9 mouse cellular contexts compared by ENCODE assay signal in genomic region chr12:102719552-102720315, GRCm38 (mm10). TPM values are rescaled to one million over a fixed set of nuclear protein-coding genes. Genes with fewer than 3 reads are reported as not detected.
DNase-seq lines count a peak whose midpoint lies in the region; ATAC-seq and TF ChIP-seq lines count a peak whose summit lies in the region.
"Had no signal": no experiment of that assay in that cellular context is flagged by ENCODE, and none has a peak within 500 bp of the region (broad histone marks: within the 10 kb centered on the region; RNA-seq: fewer than 3 reads in every experiment).

No protein-coding gene starts in this region.

- H3K4me1 ChIP-seq in cerebellum, adult 2 months (ENCODE audit: control insufficient read depth, insufficient read depth, low read length), result no peaks in the 10 kb centered on the region
- peaks cover 17% of the 10 kb centered on the region for H3K4me1 ChIP-seq in limb, embryonic 10.5 days
- H3K4me1 ChIP-seq in neural tube, embryonic 12.5 days, result no peaks in the 10 kb centered on the region

- no peak overlapping the region for H3K27ac ChIP-seq in cerebellum, adult 2 months (ENCODE audit: insufficient read depth, low read length)
- H3K27ac ChIP-seq in limb, embryonic 10.5 days, result no peak overlapping the region
- H3K27ac ChIP-seq in neural tube, embryonic 12.5 days, result no peak overlapping the region

- H3K4me3 ChIP-seq in cerebellum, adult 2 months (replicated peaks; ENCODE audit: insufficient read depth, low read depth, low read length), result no peak overlapping the region
- H3K4me3 ChIP-seq in limb, embryonic 10.5 days, result no peak overlapping the region
- H3K4me3 ChIP-seq in neural tube, embryonic 12.5 days, result no peak overlapping the region

- H3K36me3 ChIP-seq in limb, embryonic 10.5 days, result no peaks in the 10 kb centered on the region
- no peaks in the 10 kb centered on the region for H3K36me3 ChIP-seq in neural tube, embryonic 12.5 days

- WGBS in cerebellum, adult 2 months, result 23% methylated on average over 13 of the region's 13 CpGs
- WGBS in limb, embryonic 10.5 days, result 35% methylated on average over 13 of the region's 13 CpGs
- WGBS in neural tube, embryonic 12.5 days, result 33% methylated on average over 13 of the region's 13 CpGs

- TF ChIP-seq CTCF in cerebellum, adult 2 months (IDR thresholded peaks at IDR 0.05; ENCODE audit: borderline replicate concordance, insufficient read depth, low read depth, low read length), result peak; percentile 79

- DNase-seq in adrenal gland, postnatal 10 days, result peak; percentile 47
- no peak for DNase-seq in adrenal gland, postnatal 25 days
- DNase-seq in 3T3-L1 (ENCODE audit: low read depth, low spot score), result peak; percentile 46
- peak; percentile 57 to 63 for DNase-seq in cerebellum, adult 2 months
- peak; percentile 80 for DNase-seq in limb, embryonic 10.5 days (ENCODE audit: low spot score)
- no peak for DNase-seq in adrenal gland, postnatal 4 days (ENCODE audit: low spot score in 2 of 2)

- no peak overlapping the region for H3K9ac ChIP-seq in neural tube, embryonic 12.5 days

- H3K9me3 ChIP-seq in limb, embryonic 10.5 days (replicated peaks), result no peaks in the 10 kb centered on the region
- H3K9me3 ChIP-seq in neural tube, embryonic 12.5 days, result no peaks in the 10 kb centered on the region

- peak; percentile 72 for ATAC-seq in granulocyte monocyte progenitor cell, adult 5-6 weeks (replicated peaks; ENCODE audit: poor library complexity, severe bottlenecking)
- peak; percentile 50; the same call in 1 of the 2 replicates for ATAC-seq in neural tube, embryonic 12.5 days (ENCODE audit: low FRiP score, low read depth)

- no peak for TF ChIP-seq POLR2A in cerebellum, adult 2 months (IDR thresholded peaks at IDR 0.05; ENCODE audit: borderline replicate concordance, insufficient read depth, low read length)

- no peaks in the 10 kb centered on the region for H3K27me3 ChIP-seq in cerebellum, adult 2 months (ENCODE audit: control insufficient read depth, insufficient read depth, low read length)
- H3K27me3 ChIP-seq in limb, embryonic 10.5 days (ENCODE audit: low read depth, poor library complexity, severe bottlenecking), result no peaks in the 10 kb centered on the region
- H3K27me3 ChIP-seq in neural tube, embryonic 12.5 days (replicated peaks), result no peaks in the 10 kb centered on the region

- H3K4me2 ChIP-seq in neural tube, embryonic 12.5 days (replicated peaks), result no peak overlapping the region

RNA-seq across cellular contexts. Expression of gene Itpk1, which starts 15.0 kb away (rescaled TPM):
- total RNA-seq in adrenal gland, postnatal 10 days (2021), result 10 to 100 TPM; 98.3 to 99.2 TPM
- total RNA-seq in adrenal gland, postnatal 25 days (2021), result 43.3 and 47.7 TPM in 2 replicates
- polyA plus RNA-seq in cerebellum, adult 2 months (2012; rRNA removed), result 64.9 and 67.6 TPM in 2 replicates
- total RNA-seq in granulocyte monocyte progenitor cell, adult 5-6 weeks (2014; fragmentation: Nextera tagmentation), result 19.1 and 26.0 TPM in 2 replicates
- total RNA-seq in granulocyte monocyte progenitor cell, adult 5-6 weeks (2017), result 13.0 and 16.4 TPM in 2 replicates
- polyA plus RNA-seq in limb, embryonic 10.5 days (2016; fragmentation: Nextera tagmentation; extraction: Ambion mirVana), result 9.7 and 11.0 TPM in 2 replicates
- polyA plus RNA-seq in neural tube, embryonic 12.5 days (2016; fragmentation: Nextera tagmentation; extraction: Ambion mirVana), result 24.7 and 28.0 TPM in 2 replicates
- total RNA-seq in adrenal gland, postnatal 4 days (2021), result 10 to 100 TPM; 46.6 to 57.7 TPM

RNA-seq across cellular contexts. Expression of gene Moap1, which starts 23.7 kb away (rescaled TPM):
- total RNA-seq in adrenal gland, postnatal 10 days (2021), result 1 to 10 TPM; 6.4 to 9.2 TPM
- total RNA-seq in adrenal gland, postnatal 25 days (2021), result 9.6 and 10.2 TPM in 2 replicates
- polyA plus RNA-seq in cerebellum, adult 2 months (2012; rRNA removed), result 11.9 and 13.8 TPM in 2 replicates
- 11.0 and 11.1 TPM in 2 replicates for total RNA-seq in granulocyte monocyte progenitor cell, adult 5-6 weeks (2014; fragmentation: Nextera tagmentation)
- total RNA-seq in granulocyte monocyte progenitor cell, adult 5-6 weeks (2017), result 9.3 and 15.6 TPM in 2 replicates
- polyA plus RNA-seq in limb, embryonic 10.5 days (2016; fragmentation: Nextera tagmentation; extraction: Ambion mirVana), result 34.8 and 38.8 TPM in 2 replicates
- polyA plus RNA-seq in neural tube, embryonic 12.5 days (2016; fragmentation: Nextera tagmentation; extraction: Ambion mirVana), result 38.4 and 42.9 TPM in 2 replicates
- total RNA-seq in adrenal gland, postnatal 4 days (2021), result 10 to 100 TPM; 10.1 to 12.2 TPM

RNA-seq across cellular contexts. Expression of gene Tmem251, which starts 23.8 kb away (rescaled TPM):
- total RNA-seq in adrenal gland, postnatal 10 days (2021), result 1 to 10 TPM; 4.6 to 5.1 TPM
- total RNA-seq in adrenal gland, postnatal 25 days (2021), result 5.5 and 7.6 TPM in 2 replicates
- polyA plus RNA-seq in cerebellum, adult 2 months (2012; rRNA removed), result 3.7 and 3.9 TPM in 2 replicates
- 6.5 and 8.7 TPM in 2 replicates for total RNA-seq in granulocyte monocyte progenitor cell, adult 5-6 weeks (2014; fragmentation: Nextera tagmentation)
- 8.0 and 9.3 TPM in 2 replicates for total RNA-seq in granulocyte monocyte progenitor cell, adult 5-6 weeks (2017)
- polyA plus RNA-seq in limb, embryonic 10.5 days (2016; fragmentation: Nextera tagmentation; extraction: Ambion mirVana), result 11.7 TPM in 2 replicates
- 11.6 and 11.7 TPM in 2 replicates for polyA plus RNA-seq in neural tube, embryonic 12.5 days (2016; fragmentation: Nextera tagmentation; extraction: Ambion mirVana)
- total RNA-seq in adrenal gland, postnatal 4 days (2021), result 1 to 10 TPM; 4.5 to 4.8 TPM

RNA-seq across cellular contexts. Expression of gene Gm28051, which starts 37.8 kb away (rescaled TPM):
- not detected for total RNA-seq in adrenal gland, postnatal 10 days (2021)
- not detected in 2 replicates for total RNA-seq in adrenal gland, postnatal 25 days (2021)
- not detected in 2 replicates for polyA plus RNA-seq in cerebellum, adult 2 months (2012; rRNA removed)
- total RNA-seq in granulocyte monocyte progenitor cell, adult 5-6 weeks (2014; fragmentation: Nextera tagmentation), result not detected in 2 replicates
- total RNA-seq in granulocyte monocyte progenitor cell, adult 5-6 weeks (2017), result not detected in 2 replicates
- not detected in 2 replicates for polyA plus RNA-seq in limb, embryonic 10.5 days (2016; fragmentation: Nextera tagmentation; extraction: Ambion mirVana)
- polyA plus RNA-seq in neural tube, embryonic 12.5 days (2016; fragmentation: Nextera tagmentation; extraction: Ambion mirVana), result not detected in 2 replicates
- not detected for total RNA-seq in adrenal gland, postnatal 4 days (2021)
- total RNA-seq: layer of hippocampus, postnatal 25 days had no signal

RNA-seq across cellular contexts. Expression of gene Gon7, which starts 37.9 kb away (rescaled TPM):
- total RNA-seq in adrenal gland, postnatal 10 days (2021), result 10 to 100 TPM; 12.7 to 12.9 TPM
- total RNA-seq in adrenal gland, postnatal 25 days (2021), result 14.7 and 22.7 TPM in 2 replicates
- polyA plus RNA-seq in cerebellum, adult 2 months (2012; rRNA removed), result 18.9 and 22.5 TPM in 2 replicates
- 16.5 and 19.2 TPM in 2 replicates for total RNA-seq in granulocyte monocyte progenitor cell, adult 5-6 weeks (2014; fragmentation: Nextera tagmentation)
- total RNA-seq in granulocyte monocyte progenitor cell, adult 5-6 weeks (2017), result 12.9 and 22.2 TPM in 2 replicates
- 46.1 and 52.2 TPM in 2 replicates for polyA plus RNA-seq in limb, embryonic 10.5 days (2016; fragmentation: Nextera tagmentation; extraction: Ambion mirVana)
- polyA plus RNA-seq in neural tube, embryonic 12.5 days (2016; fragmentation: Nextera tagmentation; extraction: Ambion mirVana), result 43.7 and 44.1 TPM in 2 replicates
- 10 to 100 TPM; 11.9 to 16.8 TPM for total RNA-seq in adrenal gland, postnatal 4 days (2021)

Comparison
In these comparisons a context has a peak if more than half of its experiments do, and no peak if none do; other contexts are left out.
1. DNase-seq: peak in adrenal gland, postnatal 10 days (single experiment), 3T3-L1 (single experiment), cerebellum, adult 2 months (2 of 2) and limb, embryonic 10.5 days (single experiment); none in adrenal gland, postnatal 25 days (single experiment) and adrenal gland, postnatal 4 days (0 of 2).